Mouse (Mus musculus): ENCODE measurements around the gene Ddo.

The Ddo gene

DNA sequence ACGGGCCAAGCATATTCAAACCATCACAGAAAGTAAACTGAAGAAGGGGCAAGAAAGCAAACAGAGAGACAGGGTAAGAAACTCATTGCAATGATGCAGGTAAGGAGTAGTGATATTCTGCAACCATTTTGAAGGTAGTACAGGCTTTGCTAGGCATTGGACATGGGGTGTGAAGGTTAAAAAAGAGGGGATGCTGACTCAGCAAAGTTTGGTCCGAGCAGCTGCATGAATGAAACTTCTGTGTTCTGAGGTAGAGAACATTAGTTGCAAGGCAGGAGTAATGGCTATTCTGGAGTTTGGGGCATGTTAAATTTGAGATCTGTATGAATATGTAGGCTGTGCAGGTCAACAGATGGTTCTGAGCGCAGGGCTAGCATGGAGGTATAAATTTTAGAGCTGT lies 35.5 kb downstream of the Ddo start:
- DNase-seq (ENCODE audit: low read depth, low spot score) = no peak

DNA sequence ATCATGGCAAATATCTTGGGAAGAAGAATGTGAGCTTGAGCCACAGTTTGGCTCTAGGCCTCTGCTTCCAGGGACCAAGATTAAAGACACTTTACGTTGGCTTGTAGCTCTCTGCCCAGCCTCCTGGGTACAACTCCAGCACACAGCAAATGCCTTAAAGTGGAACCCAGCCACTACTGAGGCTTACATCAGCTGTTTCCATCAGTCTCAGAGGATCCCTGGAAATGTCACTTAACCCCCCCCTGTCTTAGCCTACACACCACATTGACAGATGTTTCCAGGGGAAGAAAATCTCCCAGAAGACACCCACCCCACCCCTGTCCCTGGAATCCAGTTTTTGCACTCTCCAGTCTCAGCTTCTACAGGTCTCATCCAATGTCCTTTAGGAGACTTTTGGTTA lies 37.1 kb downstream of the Ddo start:
- no peak for DNase-seq (ENCODE audit: low read depth, low spot score)

- no peak for DNase-seq (ENCODE audit: low read depth, low spot score)
These were observed 38.8 kb downstream of the Ddo start for GRCm38 (mm10) chr10:40668640-40669039.

DNA sequence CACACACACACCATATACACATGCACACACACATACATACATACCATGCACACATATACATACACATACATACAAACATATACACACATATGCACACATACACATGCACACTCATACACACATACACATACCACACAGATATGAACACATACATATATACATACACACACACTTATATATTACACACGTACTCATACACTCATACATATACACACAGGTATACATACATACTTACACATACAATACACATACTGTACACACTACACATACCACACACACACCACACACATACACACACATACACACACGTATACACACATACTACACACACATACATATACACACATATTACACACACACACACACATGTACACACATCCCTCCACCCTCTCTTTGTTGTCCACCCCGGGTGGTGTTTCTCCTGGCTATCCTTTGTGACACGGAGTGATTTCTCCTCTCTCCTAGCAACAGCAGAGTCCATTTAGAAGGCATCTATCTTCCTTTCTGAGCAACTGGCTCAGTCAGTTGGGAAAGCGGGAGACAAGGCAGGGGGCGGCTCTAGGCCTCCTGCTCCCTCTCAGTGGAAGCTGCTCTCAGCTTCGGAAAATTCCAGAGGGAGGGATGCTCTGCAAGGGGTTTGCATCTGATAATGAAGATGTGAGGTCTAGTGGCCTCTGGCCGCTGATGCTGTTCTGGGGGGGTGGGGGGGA lies 42.9 kb downstream of the Ddo start:
- no peak for DNase-seq (ENCODE audit: low read depth, low spot score)

DNA sequence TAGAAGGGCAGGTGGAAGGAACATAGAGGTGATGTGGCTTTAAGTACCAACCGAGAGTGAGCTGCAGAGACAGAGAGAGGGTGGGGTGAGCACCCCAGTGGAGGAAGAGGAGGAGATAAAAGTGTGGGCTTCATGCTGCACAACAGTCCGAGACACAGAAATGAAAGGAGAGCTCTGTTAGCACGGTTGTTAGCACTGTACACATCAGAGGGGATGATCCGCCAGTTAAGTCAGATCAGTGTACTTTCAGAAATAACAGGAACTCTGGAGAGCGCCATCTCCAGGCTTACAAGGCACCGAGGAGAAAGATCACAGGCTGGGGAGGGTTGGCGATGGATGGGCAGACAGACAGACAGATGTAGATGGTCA lies 43.5 kb downstream of the Ddo start:
- DNase-seq (ENCODE audit: low read depth, low spot score) = no peak

- no peak for DNase-seq (ENCODE audit: low read depth, low spot score)
These were observed 44.3 kb downstream of the Ddo start for GRCm38 (mm10) chr10:40674151-40674550.

DNA sequence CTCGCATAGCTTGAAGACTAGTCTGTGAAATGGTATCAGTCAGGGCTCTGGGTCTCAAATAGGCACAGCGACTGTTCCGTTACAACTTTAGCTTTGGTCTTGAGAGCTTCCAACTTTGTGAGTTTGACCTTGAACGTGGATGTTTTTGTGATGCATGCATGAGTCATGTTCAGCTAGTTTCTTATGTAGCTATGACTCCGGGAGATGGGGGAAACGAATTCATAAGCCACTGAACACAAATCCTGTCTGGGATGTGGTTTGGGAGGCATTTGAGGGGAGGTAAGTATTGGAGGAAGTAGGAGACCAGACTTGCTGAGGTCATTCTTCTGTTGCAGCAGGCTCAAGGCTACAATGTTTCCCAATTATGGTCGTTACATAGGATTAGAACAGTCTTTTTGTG lies 46.1 kb downstream of the Ddo start:
- no peak for DNase-seq (ENCODE audit: low read depth, low spot score)

DNA sequence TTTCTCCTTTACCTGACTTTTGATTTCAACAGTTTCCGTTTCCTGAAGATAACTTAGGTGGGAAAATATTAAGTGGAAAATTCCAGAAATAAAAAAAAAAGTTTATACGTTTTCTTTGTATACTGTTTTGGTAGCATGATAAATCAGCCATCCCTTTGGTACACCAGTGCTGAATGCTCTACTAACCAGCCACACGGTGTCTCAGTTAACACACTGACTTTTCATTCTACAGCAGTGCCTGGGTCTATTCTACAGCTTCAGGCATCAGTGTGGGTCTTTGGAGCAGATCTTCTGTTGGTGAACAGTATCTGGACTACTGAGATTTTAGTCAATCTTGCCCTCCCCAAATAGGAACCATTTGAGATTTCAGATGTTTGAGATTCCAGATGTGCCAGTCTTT lies 48.7 kb downstream of the Ddo start:
- DNase-seq (ENCODE audit: low read depth, low spot score) = no peak

- DNase-seq (ENCODE audit: low read depth, low spot score) = no peak
These were observed 52.7 kb downstream of the Ddo start for GRCm38 (mm10) chr10:40682470-40682869.

- peak; percentile 29 for DNase-seq (ENCODE audit: low read depth, low spot score)
These were observed 53.5 kb downstream of the Ddo start, which contains the start of gene Mettl24 for GRCm38 (mm10) chr10:40683092-40683867. Mettl24 (plus strand) TSS chr10:40683282.

GRCm38 (mm10) chr10:40683868-40684253 lies 54.0 kb downstream of the Ddo start:
- DNase-seq (ENCODE audit: low read depth, low spot score) = no peak

GRCm38 (mm10) chr10:40684326-40684725 lies 54.5 kb downstream of the Ddo start:
- no peak for DNase-seq (ENCODE audit: low read depth, low spot score)

DNA sequence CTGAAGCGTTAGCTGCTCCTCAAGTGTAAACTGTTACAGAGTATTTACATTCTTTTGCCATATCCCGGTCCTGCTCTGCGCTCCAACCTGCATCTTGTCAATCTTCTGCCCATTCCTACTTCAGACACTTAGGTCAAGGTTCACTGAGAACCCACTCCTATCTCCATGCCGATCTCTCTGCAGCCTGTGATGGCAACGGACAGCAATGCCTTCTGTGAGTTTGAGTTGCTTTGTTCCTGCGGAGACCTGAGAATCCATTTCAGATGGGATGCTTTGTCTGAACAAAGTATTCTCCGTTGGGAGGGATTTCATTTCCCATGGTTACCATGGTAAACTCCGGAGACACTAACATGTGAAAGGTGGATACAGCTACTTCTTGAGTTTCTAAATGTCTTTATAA lies 55.8 kb downstream of the Ddo start:
- no peak for DNase-seq (ENCODE audit: low read depth, low spot score)

DNA sequence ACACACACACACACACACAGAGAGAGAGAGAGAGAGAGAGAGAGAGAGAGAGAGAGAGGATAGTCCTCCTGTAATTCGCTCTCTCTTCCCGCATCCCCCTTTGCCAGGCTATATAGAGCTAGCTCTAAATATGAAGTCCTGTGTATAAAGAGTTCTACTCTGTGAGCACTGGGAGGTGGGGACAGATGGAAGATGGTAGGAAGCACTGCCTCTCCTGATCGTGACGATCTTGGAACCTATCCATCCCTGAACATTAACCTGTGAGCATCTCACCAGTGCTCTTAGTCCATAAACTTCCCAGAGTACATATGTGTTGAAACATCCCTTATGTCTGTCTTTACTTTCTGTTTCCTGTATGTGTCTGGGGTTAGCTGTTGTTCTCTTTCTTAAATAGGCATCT lies 57.2 kb downstream of the Ddo start:
- no peak for DNase-seq (ENCODE audit: low read depth, low spot score)

- DNase-seq (ENCODE audit: low read depth, low spot score) = no peak
These were observed 57.6 kb downstream of the Ddo start for GRCm38 (mm10) chr10:40687407-40687806.

- DNase-seq (ENCODE audit: low read depth, low spot score) = no peak
These were observed 58.5 kb downstream of the Ddo start for GRCm38 (mm10) chr10:40688266-40688665.

DNA sequence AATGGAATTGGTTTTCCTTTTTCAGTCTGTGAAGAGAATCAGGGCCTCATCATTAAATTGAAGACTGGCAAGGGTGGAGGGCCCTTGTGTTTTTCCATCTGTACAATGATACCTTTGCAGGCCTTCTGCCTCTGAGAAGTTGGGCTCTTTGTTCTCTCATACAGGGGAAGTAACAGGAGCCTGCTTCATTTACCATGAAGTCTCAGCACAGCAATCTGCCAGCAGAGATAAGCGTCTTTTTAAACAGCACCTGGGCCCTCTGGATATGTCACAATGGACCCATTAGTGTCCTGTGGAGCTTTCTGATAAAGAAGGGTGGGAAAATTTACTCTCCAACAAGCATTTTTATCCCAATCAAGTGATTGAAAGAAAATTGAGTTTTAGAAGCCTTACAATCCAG lies 59.1 kb downstream of the Ddo start:
- no peak for DNase-seq (ENCODE audit: low read depth, low spot score)

GRCm38 (mm10) chr10:40698652-40699051 lies 68.8 kb downstream of the Ddo start:
- DNase-seq (ENCODE audit: low read depth, low spot score) = no peak

- DNase-seq (ENCODE audit: low read depth, low spot score) = no peak
These were observed 81.3 kb downstream of the Ddo start for GRCm38 (mm10) chr10:40711127-40711526.

DNA sequence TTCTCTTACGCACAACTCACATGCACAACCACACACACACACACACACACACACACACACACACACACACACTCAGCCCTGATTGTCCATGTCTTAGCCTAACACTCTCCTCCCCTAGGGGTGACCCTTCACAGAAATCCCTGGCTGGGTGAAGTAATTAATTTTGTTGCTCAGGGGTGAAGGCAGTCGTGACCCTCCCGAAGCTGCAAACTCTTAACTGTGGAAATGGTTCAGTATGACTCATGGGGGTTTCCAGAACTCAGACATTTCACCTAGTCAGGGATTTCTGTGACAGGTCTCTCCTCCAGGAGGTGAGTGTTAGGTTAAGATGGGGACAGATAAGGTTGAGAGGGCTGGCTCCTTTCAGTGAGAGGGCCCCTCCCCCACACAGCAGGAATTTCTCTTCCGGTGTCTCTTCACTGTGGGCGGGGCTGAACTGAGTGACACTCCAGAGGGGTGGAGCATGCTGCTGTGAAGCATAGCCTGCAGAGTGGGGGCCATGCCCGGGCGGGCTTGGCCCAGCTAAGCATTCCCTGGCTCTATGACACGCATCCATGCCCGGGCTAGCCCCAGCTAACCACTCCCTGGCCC lies 83.3 kb downstream of the Ddo start:
- DNase-seq (ENCODE audit: low read depth, low spot score) = no peak

DNA sequence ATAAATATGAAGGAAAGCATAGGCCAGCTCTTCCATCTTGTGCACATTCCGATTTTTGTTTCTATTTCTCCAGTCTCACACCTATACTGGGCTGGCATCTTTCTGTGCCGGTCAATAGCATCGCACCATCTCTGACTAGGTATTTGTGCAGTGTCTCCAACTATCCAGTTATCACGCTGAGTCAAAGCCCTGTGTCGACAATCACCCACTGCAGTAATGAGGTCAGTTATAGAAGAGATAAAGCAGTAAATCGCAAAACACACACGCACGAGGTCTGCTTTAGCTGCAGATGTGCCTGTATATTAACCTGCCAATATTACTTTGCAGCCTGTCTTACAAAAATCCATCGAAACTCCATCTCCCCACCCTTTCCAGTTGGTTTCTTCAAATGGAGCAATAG lies 84.0 kb downstream of the Ddo start:
- DNase-seq (ENCODE audit: low read depth, low spot score) = no peak

DNA sequence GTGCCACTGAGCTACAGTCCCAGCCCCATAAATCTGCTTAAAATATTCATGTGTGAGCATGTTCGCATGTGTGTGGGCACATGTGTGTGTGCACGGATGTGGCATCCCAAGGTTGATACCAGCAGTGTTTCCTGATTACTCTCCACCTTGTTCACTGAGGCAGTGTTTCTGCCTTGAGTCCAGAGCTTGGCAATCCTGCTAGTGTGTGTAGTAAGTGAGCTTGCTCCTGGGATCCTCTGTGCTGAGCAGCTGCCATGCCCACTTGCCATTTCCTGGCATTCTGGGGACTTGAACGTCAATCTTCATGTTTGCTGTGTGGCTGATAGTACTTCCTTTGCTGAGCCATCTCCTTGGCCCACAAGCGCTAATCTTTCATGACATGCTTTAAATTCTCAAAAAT lies 85.3 kb downstream of the Ddo start:
- no peak for DNase-seq (ENCODE audit: low read depth, low spot score)

DNA sequence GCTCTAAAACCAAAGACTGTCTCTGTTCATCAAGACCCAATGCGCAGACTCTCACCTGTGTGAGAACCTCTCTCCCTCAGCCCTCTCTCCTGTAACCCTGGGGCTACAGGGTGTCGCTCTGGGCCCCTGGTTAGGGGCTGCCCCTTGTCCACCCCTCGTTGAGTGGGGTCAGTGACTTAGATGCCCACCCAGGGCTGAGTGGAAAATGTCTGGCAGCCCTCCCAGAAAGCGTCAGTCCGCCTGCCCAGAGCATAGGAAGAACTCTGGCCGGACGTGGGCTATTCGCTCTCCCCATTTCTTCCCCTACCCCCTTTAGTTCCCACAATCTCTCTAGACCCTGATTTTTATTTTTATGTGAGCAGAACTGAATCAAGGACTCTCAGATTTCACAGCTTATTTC lies 86.5 kb downstream of the Ddo start:
- DNase-seq (ENCODE audit: low read depth, low spot score) = no peak
